Mouse (Mus musculus): ENCODE results near the gene Tmem38a. TPM values are rescaled to one million over a fixed set of nuclear protein-coding genes. Genes with fewer than 3 reads are reported as not detected.

Tmem38a gene
- total and polyA plus RNA-seq, 3 experiments = 0.92 to 3.0 TPM; not detected in 1

GRCm38 (mm10) chr8:72587806-72588205 lies 16.0 kb downstream of the Tmem38a start:
- Histone ChIP-seq H3K27ac (ENCODE audit: control insufficient read depth, low read depth, low read length) (no peak overlapping the region), H3K4me3 (ENCODE audit: control insufficient read depth in 1 of 2, insufficient read depth in 1 of 2, low read depth in 2 of 2, low read length in 2 of 2) (no peak overlapping the region), H3K4me1 (ENCODE audit: control insufficient read depth in 1 of 2, insufficient read depth in 2 of 2, low read length in 2 of 2) (peaks cover 0 to 4% of the 10 kb centered on the region in 2 experiments; a peak in 2 of 4 replicates), H3K9ac (ENCODE audit: control insufficient read depth, low read depth, low read length, poor library complexity, severe bottlenecking) (no peak overlapping the region), H3K9me3 (replicated peaks; ENCODE audit: insufficient read depth, low read length) (no peaks in the 10 kb centered on the region), H3K79me2 (ENCODE audit: control insufficient read depth, insufficient read depth, low read length, poor library complexity) (no peaks in the 10 kb centered on the region), H3K36me3 (ENCODE audit: control insufficient read depth in 1 of 2, insufficient read depth in 2 of 2, low read length in 2 of 2) (no peaks in the 10 kb centered on the region), H3K27me3 (ENCODE audit: control insufficient read depth in 1 of 2, insufficient read depth in 2 of 2, low read length in 2 of 2) (no peaks in the 10 kb centered on the region)
- TF ChIP-seq ZC3H11A (IDR thresholded peaks at IDR 0.05; ENCODE audit: low read depth, low read length) = no peak
- TF ChIP-seq CTCF (IDR thresholded peaks at IDR 0.05 in 2 of 3, conservative IDR thresholded peaks at IDR 0.05 in 1 of 3; ENCODE audit: control insufficient read depth in 1 of 3, insufficient read depth in 1 of 3, low read depth in 2 of 3, low read length in 3 of 3, poor library complexity in 1 of 3, severe bottlenecking in 1 of 3) = no peak
- TF ChIP-seq NELFE (IDR thresholded peaks at IDR 0.05; ENCODE audit: low read depth, low read length) = no peak
- no peak for TF ChIP-seq ZNF384 (IDR thresholded peaks at IDR 0.05; ENCODE audit: low read depth, low read length)
- no peak for TF ChIP-seq MAZ (IDR thresholded peaks at IDR 0.05; ENCODE audit: low read depth, low read length)
- TF ChIP-seq ETS1 (IDR thresholded peaks at IDR 0.05; ENCODE audit: low read depth, low read length) = no peak
- no peak for TF ChIP-seq CHD1 (IDR thresholded peaks at IDR 0.05; ENCODE audit: low read depth, low read length)
- TF ChIP-seq MAFK (IDR thresholded peaks at IDR 0.05; ENCODE audit: borderline replicate concordance, low read depth, low read length) = no peak
- no peak for TF ChIP-seq JUND (IDR thresholded peaks at IDR 0.05; ENCODE audit: low read depth, low read length)
- TF ChIP-seq TAL1 (IDR thresholded peaks at IDR 0.05; ENCODE audit: low read length) = no peak
- TF ChIP-seq POLR2AphosphoS5 (IDR thresholded peaks at IDR 0.05; ENCODE audit: borderline replicate concordance, low read depth, low read length) = no peak
- no peak for TF ChIP-seq RCOR1 (IDR thresholded peaks at IDR 0.05; ENCODE audit: low read depth, low read length)
- no peak for TF ChIP-seq CHD2 (IDR thresholded peaks at IDR 0.05; ENCODE audit: low read length)
- no peak for TF ChIP-seq USF1 (IDR thresholded peaks at IDR 0.05; ENCODE audit: low read depth, low read length)
- no peak for TF ChIP-seq BHLHE40 (IDR thresholded peaks at IDR 0.05; ENCODE audit: borderline replicate concordance, low read depth, low read length)
- no peak for TF ChIP-seq MAX (IDR thresholded peaks at IDR 0.05; ENCODE audit: low read length)
- DNase-seq (ENCODE audit: low read depth, low spot score) = no peak

GRCm38 (mm10) chr8:72588865-72589264 lies 17.0 kb downstream of the Tmem38a start:
- Histone ChIP-seq H3K36me3 (ENCODE audit: control insufficient read depth in 1 of 2, insufficient read depth in 2 of 2, low read length in 2 of 2) (no peaks in the 10 kb centered on the region), H3K9ac (ENCODE audit: control insufficient read depth, low read depth, low read length, poor library complexity, severe bottlenecking) (no peak overlapping the region), H3K9me3 (replicated peaks; ENCODE audit: insufficient read depth, low read length) (no peaks in the 10 kb centered on the region), H3K27ac (ENCODE audit: control insufficient read depth, low read depth, low read length) (no peak overlapping the region), H3K4me1 (ENCODE audit: control insufficient read depth in 1 of 2, insufficient read depth in 2 of 2, low read length in 2 of 2) (no peaks in the 10 kb centered on the region), H3K79me2 (ENCODE audit: control insufficient read depth, insufficient read depth, low read length, poor library complexity) (no peaks in the 10 kb centered on the region), H3K27me3 (ENCODE audit: control insufficient read depth in 1 of 2, insufficient read depth in 2 of 2, low read length in 2 of 2) (no peaks in the 10 kb centered on the region), H3K4me3 (ENCODE audit: control insufficient read depth in 1 of 2, insufficient read depth in 1 of 2, low read depth in 2 of 2, low read length in 2 of 2) (no peak overlapping the region)
- TF ChIP-seq USF1 (IDR thresholded peaks at IDR 0.05; ENCODE audit: low read depth, low read length) = no peak
- TF ChIP-seq CHD2 (IDR thresholded peaks at IDR 0.05; ENCODE audit: low read length) = no peak
- TF ChIP-seq MAFK (IDR thresholded peaks at IDR 0.05; ENCODE audit: borderline replicate concordance, low read depth, low read length) = no peak
- no peak for TF ChIP-seq USF2 (IDR thresholded peaks at IDR 0.05; ENCODE audit: borderline replicate concordance in 1 of 2, insufficient read depth in 1 of 2, low read depth in 1 of 2, low read length in 2 of 2)
- no peak for TF ChIP-seq E2F4 (IDR thresholded peaks at IDR 0.05; ENCODE audit: borderline replicate concordance, low read depth, low read length)
- no peak for TF ChIP-seq MEF2A (IDR thresholded peaks at IDR 0.05; ENCODE audit: extremely low read depth, insufficient replicate concordance, low read depth, low read length, poor library complexity, severe bottlenecking)
- no peak for TF ChIP-seq POLR2AphosphoS5 (IDR thresholded peaks at IDR 0.05; ENCODE audit: borderline replicate concordance, low read depth, low read length)
- no peak for DNase-seq (ENCODE audit: low read depth, low spot score)

Data from MEL (cell line).